Mouse (Mus musculus) adrenal gland, adult 8-10 months (tissue): ENCODE results near the gene Cdhr5. TPM values are rescaled to one million over a fixed set of nuclear protein-coding genes. Genes with fewer than 3 reads are reported as not detected.

Experiments
- DNase-seq: peaks from one replicate; pipeline ENCODE4 v3.0.0; 2022
- total RNA-seq, 4 experiments: library from RNA; stranded (reverse); gene quantifications; 2 replicates each; pipeline ENCODE4 v1.2.4; 2022

The Cdhr5 gene
- total RNA-seq = 1 to 10 TPM; 2.3 to 5.5 (median 3.2) TPM

- no peak for DNase-seq
These were observed at the start of gene Cdhr5 for GRCm38 (mm10) chr7:141276546-141276945. Gene Cdhr5, minus strand, starts transcription at chr7:141276786.

- DNase-seq = no peak
These were observed 48.1 kb upstream of the Cdhr5 start for GRCm38 (mm10) chr7:141324686-141325085.

- no peak for DNase-seq
These were observed 42.9 kb upstream of the Cdhr5 start for GRCm38 (mm10) chr7:141319446-141319845.

- DNase-seq = no peak
These were observed 41.1 kb upstream of the Cdhr5 start for GRCm38 (mm10) chr7:141317619-141318132.

GRCm38 (mm10) chr7:141315974-141316373, 39.4 kb upstream of the Cdhr5 start:
- DNase-seq = no peak

GRCm38 (mm10) chr7:141315076-141315475, 38.5 kb upstream of the Cdhr5 start:
- DNase-seq = no peak

- no peak for DNase-seq
These were observed 37.8 kb upstream of the Cdhr5 start for GRCm38 (mm10) chr7:141314416-141314815.

- no peak for DNase-seq
These were observed 28.0 kb upstream of the Cdhr5 start for GRCm38 (mm10) chr7:141304537-141304936.

GRCm38 (mm10) chr7:141302702-141303268, 26.2 kb upstream of the Cdhr5 start:
- no peak for DNase-seq

GRCm38 (mm10) chr7:141301386-141301785, 24.8 kb upstream of the Cdhr5 start:
- DNase-seq = no peak

- no peak for DNase-seq
These were observed 22.6 kb upstream of the Cdhr5 start for GRCm38 (mm10) chr7:141299175-141299574.

- DNase-seq = no peak
These were observed 21.5 kb upstream of the Cdhr5 start for GRCm38 (mm10) chr7:141297926-141298650.

- no peak for DNase-seq
These were observed 17.9 kb upstream of the Cdhr5 start for GRCm38 (mm10) chr7:141294479-141294878.

- DNase-seq = no peak
These were observed 17.4 kb upstream of the Cdhr5 start for GRCm38 (mm10) chr7:141293852-141294471.

- DNase-seq = no peak
These were observed 16.2 kb upstream of the Cdhr5 start for GRCm38 (mm10) chr7:141292583-141293388.

GRCm38 (mm10) chr7:141291921-141292582, 15.5 kb upstream of the Cdhr5 start, which contains the start of gene Drd4:
Gene Drd4, plus strand, starts transcription at chr7:141292006.
- no peak for DNase-seq

GRCm38 (mm10) chr7:141288042-141288441, 11.5 kb upstream of the Cdhr5 start:
- no peak for DNase-seq

- DNase-seq = no peak
These were observed 6.2 kb upstream of the Cdhr5 start for GRCm38 (mm10) chr7:141282756-141283155.

GRCm38 (mm10) chr7:141281442-141281841, 4.9 kb upstream of the Cdhr5 start:
- no peak for DNase-seq

GRCm38 (mm10) chr7:141278766-141279590, 2.4 kb upstream of the Cdhr5 start, which contains the start of gene Sct:
Gene Sct, minus strand, starts transcription at chr7:141279133.
- DNase-seq = no peak
